Mouse (Mus musculus) ES-Bruce4 (cell line): ENCODE data around the gene Kifap3.

Source experiments
- CTCF ChIP-seq: IDR thresholded peaks from one replicate; pipeline ENCODE4 v1.8.1; 2011; ENCODE audit warnings: low read depth, low read length
- POLR2A ChIP-seq: IDR thresholded peaks from one replicate; pipeline ENCODE4 v1.8.1; 2011; ENCODE audit warnings: low read length; ENCODE audit not compliant: insufficient read depth

- TF ChIP-seq CTCF, result no peak
- TF ChIP-seq POLR2A, result no peak
These were observed 124.0 kb downstream of the Kifap3 start for GRCm38 (mm10) chr1:163903411-163903810.
